Mouse (Mus musculus) gastrocnemius, adult 8-10 months (tissue): ENCODE data around the gene Rerg. TPM values are rescaled to one million over a fixed set of nuclear protein-coding genes. Genes with fewer than 3 reads are reported as not detected.

Experiments
- DNase-seq, 2 experiments: peaks; one replicate each; pipeline ENCODE4 v3.0.0; 2022; ENCODE audit warnings: low spot score in 2 of 2
- total RNA-seq, 4 experiments: library from RNA; stranded (reverse); gene quantifications; 2 replicates each; pipeline ENCODE4 v1.2.4; 2022

Rerg gene
- 1 to 10 TPM in 1 of 4 experiments, under 1 TPM in 3; 0.46 to 1.6 (median 0.76) TPM for total RNA-seq

DNA sequence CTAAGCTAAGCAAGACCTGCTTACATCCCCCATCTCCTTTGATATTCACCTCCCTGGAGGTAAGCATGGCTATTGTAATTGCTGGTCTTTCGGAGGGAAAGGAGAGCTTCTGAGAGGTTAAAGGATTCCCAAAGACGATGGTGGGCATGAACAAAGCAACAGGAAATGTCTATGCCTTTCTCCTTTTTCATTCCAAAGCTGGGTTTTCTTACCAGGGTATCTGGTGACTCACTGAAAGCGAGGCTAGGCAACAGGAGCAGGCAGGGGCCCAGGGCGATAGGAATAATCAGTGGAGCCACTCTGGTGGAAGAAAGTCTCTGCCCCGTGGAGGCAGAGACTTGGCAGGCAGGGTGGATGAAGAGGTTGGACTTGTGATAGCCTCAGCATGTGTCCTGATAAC is at the start of gene Rerg:
TSS of gene Rerg (minus strand) at position 272 of the 400 bp plus-strand sequence.
- DNase-seq = no peak

DNA sequence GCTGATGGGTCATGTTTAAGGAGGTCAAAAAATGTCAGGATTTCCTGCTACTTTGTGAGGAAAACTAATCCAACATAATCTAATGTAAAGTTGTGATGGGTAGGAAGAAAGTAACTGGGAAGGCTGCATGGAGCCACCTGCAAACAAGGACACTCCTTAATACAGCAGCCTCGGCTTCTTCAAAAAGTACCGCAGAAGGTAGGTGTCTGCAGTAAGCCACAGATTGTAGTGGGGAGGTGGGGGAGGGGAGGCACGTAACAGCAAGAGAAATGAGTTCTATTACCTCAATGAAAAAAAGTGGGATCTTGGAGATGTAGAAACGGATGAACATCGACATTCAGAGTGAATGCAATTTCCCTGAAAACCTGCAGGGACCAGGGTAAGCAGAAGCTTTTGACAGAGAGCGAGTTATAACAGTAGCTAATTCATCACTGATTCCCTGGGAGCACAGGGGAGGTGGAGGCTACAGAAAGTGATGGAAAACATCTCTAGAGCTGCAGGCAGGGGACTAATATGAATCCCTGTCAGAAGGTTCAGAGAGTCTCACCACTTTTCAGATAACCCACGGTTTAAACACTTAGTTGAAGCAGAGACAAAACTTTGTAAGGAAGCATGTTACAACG is 47.7 kb upstream of the Rerg start:
- DNase-seq = no peak

DNA sequence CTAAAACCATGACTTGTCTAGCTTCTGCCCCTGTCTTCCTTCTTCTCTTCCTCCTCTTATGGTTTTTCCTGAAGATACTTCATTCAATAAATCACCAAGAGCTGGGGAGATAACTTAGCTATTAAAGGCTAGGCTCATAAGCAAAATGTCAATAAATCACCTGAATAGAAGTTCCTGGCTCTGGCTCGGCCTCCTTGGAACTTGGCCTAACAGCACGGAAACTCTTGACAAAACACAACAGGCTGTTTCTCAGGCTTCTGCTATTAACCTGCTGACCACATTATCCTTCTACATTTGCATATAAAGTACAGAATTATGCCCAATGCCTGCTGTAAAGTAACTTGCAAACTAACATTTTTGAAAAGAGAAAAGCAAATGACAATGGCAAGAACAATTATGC is 41.1 kb upstream of the Rerg start:
- DNase-seq = no peak

DNA sequence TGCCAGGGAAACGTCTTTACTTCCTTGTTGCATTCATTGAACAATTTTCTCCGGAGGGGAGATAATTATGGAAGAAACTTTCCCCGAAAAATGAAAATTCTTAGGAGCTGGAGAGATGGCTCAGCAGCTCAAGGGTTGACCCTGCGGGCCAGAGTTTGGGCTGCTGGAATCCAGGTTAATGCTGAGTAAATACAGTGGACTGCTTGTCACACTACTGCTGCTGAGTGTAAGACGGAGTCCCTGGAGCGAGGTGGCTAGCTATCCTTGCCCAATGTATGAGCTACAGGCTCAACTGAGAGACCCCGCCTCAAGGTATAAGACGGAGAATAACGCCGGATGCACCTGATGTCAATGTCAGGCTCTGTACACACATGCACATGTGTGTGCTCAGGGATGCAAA is 40.7 kb upstream of the Rerg start:
- DNase-seq = no peak

DNA sequence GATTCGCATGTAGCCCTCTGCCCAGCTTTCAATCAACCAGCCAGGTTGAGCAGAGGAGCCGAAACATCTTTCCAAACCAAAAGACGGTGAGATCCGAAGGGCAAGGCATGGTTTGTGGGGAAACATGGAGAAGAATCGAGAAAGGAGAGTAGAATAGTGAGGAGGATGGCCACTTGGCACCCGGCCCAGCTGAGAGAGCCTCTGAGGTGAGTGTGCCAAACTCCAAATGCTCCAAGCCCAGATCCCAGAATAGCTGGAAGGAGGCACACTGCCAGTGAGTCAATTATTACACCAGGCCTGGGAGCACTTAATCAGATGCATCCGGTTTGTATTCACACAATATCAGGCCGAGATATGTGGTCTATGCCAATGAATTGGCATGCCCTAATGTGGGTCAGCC is 39.7 kb upstream of the Rerg start:
- DNase-seq = peak in 1 of 2 experiments; percentile 5

DNA sequence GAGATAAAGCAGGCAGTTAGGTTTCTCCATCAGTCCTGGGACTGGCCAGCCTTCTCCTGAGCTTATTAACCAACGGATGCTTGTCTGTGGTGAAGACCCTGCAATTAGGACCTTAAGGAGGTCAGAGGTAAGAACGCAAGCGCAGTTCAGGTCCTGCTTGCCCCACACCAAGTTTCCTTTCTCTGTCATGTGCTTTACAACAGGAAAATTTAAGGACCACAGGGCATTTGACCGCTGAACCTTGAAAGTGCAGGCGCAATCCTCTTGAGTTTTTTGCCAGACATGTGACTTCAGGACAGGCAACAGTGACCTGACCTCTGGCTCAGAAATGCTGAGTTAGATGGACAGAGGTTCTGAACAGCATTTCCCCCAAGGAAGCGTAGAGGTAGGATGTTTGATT is 36.8 kb upstream of the Rerg start:
- DNase-seq = no peak

DNA sequence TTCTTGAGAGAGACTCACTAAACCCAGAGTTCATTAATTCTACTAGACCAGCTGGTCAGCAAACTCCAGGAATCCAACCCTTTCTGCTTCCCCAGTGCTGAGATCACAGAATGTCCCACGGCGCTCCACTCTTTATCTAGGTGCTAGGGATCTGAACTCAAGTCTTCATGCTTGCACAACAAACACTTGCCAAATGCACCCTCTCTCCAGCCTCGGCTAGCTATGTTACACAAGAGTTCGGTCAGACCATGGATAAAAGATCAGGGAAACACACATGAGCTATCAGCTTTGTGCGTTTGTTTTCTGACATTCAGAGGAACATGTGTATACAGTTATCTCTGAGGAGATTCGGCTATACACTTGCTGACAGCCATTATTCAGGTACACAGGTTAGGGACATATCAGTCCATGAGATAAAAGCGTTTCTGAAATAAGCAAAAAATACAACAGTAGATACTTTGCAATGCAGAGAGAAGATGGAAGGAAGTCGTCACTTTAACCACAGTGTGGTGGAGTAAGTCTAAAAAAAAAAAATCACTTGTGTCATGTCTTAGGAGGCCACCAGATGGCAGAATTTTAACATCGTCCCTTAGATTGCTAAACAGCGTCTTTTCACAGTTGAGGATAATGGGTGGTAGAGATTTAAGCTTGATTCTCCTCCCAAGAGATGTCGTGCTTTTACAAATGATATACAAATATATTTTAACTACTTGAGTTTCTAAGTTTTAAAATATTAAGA is 35.5 kb upstream of the Rerg start:
- DNase-seq = no peak

DNA sequence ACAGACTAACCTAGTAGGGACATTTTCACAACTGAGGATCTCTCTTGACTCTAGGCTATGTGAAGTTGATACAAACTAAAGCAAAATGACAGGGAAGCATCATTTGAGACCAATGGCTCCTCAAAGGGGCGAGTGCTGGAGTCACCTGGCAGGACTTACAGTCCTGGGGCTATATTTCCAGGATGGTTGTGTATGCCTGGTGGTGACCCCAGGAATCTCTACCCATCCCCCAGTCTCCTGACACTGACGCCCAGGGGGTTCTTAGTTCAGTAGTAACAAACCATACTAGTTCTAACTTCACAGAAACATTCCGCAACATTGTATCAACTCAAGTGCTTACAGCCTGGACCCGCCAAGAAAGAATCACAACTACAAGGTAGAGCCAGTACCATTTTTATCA is 32.4 kb upstream of the Rerg start:
- no peak for DNase-seq

DNA sequence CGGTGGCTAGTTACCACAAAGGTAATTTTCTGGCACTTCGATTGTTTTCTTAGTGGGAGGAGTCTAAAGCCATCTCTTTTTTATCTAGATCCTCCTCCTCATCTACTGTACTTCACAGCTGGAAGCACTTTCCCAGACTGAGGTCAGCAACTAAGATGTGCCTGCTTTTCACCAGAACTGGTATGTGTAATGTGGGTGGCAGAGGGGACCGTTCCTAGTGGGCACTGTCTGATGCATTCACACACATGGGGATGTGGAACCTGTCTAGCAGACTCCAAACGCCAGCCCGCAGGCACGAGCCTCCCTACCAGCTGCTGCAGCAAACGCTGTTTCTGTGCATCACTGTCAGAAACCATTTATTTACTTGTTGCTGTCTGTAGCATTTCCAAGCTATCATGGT is 31.3 kb upstream of the Rerg start:
- no peak for DNase-seq

DNA sequence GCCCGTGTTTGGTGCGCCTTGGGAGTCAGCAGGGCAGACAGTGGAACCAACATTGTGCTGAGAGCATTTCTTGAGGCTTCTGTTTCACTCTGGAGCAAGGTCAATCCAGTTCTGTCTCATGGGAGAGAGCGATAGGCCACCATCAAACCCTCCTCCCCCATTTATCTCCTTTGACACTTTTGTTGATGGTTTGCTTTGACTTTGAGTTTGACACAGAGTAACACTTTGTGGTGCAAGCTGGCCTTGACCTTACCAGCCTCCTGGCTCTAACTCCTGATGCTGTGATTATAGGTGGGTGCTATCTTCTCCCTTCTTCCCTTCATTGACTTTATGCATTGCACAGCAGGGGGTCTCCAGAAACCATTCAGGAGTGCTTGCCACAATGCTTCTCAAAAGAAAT is 30.9 kb upstream of the Rerg start:
- no peak for DNase-seq

DNA sequence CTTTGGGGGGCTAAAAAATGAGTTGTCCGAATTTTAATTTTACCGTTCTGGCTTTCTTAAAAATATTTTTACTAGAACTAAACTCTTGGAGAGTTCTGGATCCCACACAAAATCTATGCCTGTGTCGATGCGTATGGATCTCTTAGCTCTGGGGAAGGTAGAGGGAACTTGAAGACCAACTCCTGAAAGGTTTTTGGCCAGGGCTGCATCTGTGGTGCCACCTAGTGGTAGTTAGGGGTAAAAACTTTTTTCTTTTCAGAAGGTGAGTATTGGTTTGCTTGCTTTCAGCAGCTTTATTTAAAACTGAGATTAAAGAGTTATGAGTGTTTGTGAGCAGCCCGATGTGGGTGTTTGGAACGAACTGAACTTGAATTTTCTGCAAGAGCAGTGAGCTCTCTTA is 21.8 kb upstream of the Rerg start:
- DNase-seq = no peak

DNA sequence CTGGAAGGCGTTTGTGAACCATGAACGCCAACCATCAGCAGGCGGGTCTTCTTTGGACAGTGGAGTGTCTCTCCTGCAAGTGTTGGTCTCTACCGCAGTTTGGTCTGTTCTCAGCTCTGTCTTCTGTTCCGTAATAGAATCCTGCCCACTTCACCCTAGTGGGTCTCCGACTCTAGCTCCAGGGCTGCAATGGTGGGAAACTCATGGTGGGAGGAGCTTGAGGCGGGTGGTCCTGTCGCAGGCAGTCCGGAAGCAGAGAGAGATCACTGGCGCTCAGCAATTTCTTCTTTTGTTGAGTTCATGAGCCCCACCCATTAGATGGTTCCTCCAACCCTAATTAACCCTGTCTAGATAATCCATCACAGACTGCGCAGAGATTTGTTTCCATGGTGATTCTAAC is 20.7 kb upstream of the Rerg start:
- no peak for DNase-seq

DNA sequence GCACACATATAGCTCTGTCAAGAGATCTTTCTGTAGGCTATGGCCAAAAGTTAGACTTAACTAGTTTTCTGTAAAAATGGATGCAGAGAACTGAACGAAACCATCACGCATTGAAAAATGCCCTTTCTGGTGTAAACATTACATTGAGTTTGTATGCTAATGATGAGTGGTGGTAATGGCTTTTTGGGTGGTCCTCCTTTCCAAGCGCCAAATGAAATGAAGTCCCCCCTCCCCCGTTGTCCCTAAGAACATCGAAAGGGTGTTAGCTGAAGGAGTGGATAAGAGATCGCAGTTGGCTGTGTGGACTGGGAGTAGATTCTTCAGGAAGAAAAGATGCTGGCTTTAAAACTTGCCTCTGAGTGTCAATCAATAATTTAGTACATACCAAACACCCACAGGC is 20.3 kb upstream of the Rerg start:
- DNase-seq = no peak

DNA sequence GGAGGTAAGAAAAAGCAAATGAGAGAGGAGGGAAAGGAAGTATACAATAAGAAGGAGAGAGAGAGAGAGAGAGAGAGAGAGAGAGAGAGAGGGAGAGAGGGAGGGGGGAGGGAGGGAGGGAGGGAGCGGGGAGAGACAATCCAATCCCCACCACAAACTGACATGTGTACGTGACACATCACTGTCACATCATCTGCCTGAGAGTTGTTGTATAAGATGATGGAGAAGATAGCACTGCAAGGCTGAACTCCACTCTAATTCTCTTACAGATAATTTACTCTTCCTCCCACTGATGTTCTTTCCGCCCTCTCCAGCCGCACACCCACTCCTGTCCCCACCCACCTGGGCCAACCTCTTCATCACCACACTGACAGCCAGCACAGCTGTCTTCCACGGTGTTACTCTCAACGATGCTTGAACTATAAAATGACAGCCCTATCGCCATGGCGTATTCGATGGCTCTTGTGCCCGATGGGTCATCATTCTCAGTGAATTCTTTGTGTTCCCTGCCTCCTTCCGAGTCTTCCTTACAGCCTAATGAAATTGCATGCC is 18.2 kb upstream of the Rerg start:
- no peak for DNase-seq

DNA sequence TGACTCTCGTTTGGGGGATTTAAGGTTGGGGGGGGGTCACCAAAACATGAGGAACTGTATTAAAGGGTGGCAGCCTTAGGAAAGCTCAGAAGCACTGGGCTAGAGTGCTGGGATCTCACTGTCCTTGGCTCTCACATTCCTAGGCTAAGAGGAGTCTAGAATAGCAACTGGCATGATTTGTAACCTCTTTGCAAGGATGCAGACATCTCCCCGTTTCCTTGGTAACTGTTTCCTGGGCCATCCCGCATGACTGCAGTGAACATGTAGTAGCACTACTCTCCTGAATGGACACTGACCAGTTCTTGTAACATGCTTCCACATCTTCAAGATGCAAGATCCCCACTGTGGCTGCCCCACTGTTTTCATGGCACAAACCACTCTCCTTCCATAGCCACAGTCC is 17.1 kb upstream of the Rerg start:
- DNase-seq = no peak

DNA sequence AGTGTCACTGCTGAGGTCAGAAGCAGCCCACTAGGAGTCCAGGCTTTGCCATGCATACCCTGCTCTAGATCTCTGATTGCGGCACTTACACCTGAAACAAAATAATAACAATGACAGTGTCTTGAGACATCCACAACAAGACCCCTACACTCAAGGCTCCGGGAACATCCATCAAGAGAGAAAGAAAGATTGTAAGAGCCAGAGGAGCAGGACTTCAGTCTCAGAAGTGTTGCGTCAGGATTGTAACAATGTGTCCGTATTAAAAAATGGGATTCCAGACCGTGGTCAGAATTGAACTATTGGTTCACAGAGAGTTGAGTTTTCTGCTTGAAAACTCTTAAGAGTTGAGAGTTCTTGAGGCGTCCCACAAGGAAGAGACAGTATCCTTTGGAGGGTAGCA is 10.3 kb upstream of the Rerg start:
- no peak for DNase-seq

DNA sequence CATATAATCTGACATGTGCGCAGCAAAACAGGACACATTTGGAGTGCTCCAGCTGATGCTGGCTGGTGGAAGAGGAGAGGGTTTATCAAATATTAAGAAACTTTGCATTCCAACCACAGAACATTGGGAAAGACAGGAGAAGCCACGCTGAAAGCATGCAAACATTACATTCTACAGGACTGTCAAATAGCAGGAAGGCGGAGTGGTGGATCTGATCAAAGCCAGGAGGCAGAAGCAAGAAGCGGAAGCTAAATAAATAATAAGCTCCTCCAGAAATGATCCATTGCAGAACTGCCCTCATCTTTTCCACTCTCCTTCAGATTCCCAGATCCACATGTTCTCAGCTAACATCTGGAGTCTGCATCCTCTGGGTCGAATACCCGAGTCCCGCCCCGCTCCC is 9.8 kb upstream of the Rerg start:
- no peak for DNase-seq

DNA sequence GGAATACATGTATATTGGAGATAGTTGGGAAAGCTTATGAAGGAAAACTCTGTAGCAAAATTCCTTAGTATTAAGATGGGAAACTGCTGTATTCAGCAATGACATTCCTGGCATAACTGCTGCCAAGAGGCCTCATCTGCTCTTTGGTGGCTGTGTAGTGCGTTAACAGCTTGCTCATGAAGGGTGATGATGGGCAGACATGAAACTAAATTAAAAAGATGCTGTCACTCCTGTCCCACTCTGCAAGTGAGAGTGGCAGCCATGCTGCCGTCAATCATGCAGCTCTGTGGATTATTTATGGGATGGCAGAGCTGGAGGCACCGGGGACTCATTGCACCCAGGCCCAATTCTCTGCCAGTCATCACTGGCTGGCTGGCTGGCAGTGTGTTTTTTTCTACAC is 8.7 kb upstream of the Rerg start:
- DNase-seq = no peak

DNA sequence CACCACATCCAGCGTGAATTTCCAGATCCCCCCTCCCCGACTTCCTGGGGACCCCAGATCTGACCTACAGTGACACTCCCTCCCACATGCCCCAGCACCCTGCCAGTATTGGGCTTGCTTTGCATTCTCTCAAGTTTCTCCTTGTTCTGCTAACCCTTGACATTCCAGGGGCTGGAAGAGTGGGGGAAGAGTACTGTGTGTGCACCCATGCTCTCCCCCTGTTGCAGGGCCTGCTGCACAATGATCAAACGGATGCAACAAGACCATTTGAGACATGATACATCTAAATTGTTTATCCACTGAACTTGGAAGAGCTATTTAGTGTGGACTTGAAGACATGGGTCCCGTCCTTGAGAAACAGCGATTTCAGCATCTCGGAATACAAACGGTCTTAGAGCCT is 349 bp upstream of the Rerg start:
- no peak for DNase-seq

DNA sequence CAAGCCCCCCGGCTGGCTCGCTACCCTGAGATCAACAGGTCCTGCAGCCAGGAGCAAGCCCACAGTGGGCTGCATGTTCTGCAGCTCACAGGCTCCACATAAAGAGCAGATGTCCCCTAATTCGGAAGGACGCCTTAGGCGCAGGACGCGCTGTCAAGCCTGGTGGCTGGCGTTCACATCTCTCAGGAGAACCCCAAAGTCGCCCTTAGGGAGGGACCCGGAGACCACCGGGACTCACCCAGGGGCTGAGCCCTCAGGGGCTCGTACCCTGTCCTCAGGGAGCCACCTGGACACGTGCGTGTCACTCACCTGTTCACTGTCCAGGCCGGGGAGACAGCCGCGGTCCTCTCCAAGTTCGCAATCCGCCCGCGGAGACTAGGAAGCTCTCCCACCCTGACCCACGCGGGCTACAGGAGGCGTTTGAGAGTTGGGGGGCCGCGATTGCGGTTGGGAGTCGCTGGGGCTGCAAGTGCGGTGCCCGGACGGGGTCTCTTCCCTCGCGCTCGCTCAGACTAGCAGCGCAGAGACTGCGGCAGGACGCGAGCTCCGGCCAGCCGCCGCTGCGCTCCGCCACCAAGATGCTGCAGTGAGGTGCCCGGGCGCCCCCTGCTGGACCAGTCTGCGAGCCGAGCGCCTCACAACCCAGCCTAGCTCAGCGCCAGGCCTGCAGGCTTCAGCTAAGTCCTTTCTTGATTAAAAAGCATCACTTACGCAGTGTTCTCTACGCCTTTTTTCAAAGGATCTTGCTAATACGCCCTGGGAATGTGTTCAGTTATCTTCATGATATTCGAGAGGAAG is 927 bp downstream of the Rerg start:
- peak; percentile 73 to 74 for DNase-seq

DNA sequence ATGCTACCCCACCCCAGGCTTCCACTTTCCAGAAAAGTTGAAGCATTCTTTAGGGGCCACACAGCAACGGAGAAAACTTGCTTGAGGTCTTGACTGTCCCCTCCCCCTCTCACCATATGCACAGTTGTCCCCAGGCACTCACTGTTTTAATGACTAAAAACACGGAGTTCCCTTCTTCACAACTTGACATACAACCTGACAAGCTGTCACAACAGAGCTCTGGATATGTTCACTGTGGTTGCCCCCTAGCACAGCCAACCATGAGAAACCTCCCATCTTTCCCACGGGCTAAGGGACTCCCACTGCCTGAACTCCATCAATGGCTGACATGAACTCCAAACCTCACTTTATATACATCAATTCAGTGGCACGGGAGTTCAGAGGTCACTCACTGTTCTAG is 3.5 kb downstream of the Rerg start:
- DNase-seq = no peak

DNA sequence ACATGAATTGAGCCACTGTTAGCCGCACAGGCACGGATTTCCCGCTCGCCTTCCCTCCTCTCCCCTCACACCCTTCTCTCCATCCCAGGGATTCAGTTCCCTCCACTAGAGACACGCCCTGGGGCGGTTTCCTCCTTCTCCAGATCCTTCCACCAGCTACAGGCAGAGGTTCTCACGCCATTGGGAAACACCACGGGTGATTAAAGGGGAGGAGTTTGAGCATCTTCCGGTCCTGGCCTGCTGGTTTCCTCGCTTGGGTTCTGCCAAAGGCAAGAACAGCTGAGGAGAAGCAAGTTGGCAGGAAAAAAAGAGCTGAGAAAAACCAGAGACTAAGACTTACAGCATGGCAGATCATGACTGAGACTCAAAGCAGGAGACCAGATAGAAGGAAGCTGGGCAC is 6.7 kb downstream of the Rerg start:
- no peak for DNase-seq
